Mouse (Mus musculus): Measurements from ENCODE around the gene Flvcr2. TPM values are rescaled to one million over a fixed set of nuclear protein-coding genes. Genes with fewer than 3 reads are reported as not detected.

The Flvcr2 gene
- polyA plus RNA-seq, 1 experiment from 2014 or later: 0.74 TPM

GRCm38 (mm10) chr12:85853836-85854235, 107.5 kb downstream of the Flvcr2 start:
- 86% methylated on average over 4 of the region's 4 CpGs for WGBS
- peaks cover 56% of the 10 kb centered on the region for H3K36me3 ChIP-seq (replicated peaks)
- no peak overlapping the region for H3K4me3 ChIP-seq
- no peaks in the 10 kb centered on the region for H3K27me3 ChIP-seq (replicated peaks; ENCODE audit: low read depth, poor library complexity, severe bottlenecking)
- no peaks in the 10 kb centered on the region for H3K4me1 ChIP-seq
- H3K9me3 ChIP-seq: no peaks in the 10 kb centered on the region
- no peak for DNase-seq (ENCODE audit: low spot score)
- no peak overlapping the region for H3K27ac ChIP-seq (replicated peaks)

- DNase-seq (ENCODE audit: low spot score): no peak
- Histone ChIP-seq H3K27me3 (replicated peaks; ENCODE audit: low read depth, poor library complexity, severe bottlenecking) (no peaks in the 10 kb centered on the region), H3K9me3 (no peaks in the 10 kb centered on the region), H3K36me3 (replicated peaks) (peaks cover 53% of the 10 kb centered on the region), H3K4me1 (no peaks in the 10 kb centered on the region), H3K4me3 (no peak overlapping the region), H3K27ac (replicated peaks) (no peak overlapping the region)
- WGBS: 91% methylated on average over 1 of the region's 1 CpGs
Measured at GRCm38 (mm10) chr12:85854271-85854670, 107.9 kb downstream of the Flvcr2 start.

GRCm38 (mm10) chr12:85857300-85857699, 111.0 kb downstream of the Flvcr2 start:
- H3K36me3 ChIP-seq (replicated peaks): peaks cover 31% of the 10 kb centered on the region; the same call in 1 of the 2 replicates
- H3K27ac ChIP-seq (replicated peaks): no peak overlapping the region
- no peak overlapping the region for H3K4me3 ChIP-seq
- no peaks in the 10 kb centered on the region for H3K27me3 ChIP-seq (replicated peaks; ENCODE audit: low read depth, poor library complexity, severe bottlenecking)
- no peak for DNase-seq (ENCODE audit: low spot score)
- no peaks in the 10 kb centered on the region for H3K9me3 ChIP-seq
- 90% methylated on average over 7 of the region's 7 CpGs for WGBS
- no peaks in the 10 kb centered on the region for H3K4me1 ChIP-seq

GRCm38 (mm10) chr12:85859111-85859510, 112.8 kb downstream of the Flvcr2 start:
- H3K36me3 ChIP-seq (replicated peaks): peaks cover 28% of the 10 kb centered on the region
- DNase-seq (ENCODE audit: low spot score): no peak
- 85% methylated on average over 3 of the region's 3 CpGs for WGBS

GRCm38 (mm10) chr12:85859511-85860189, 113.3 kb downstream of the Flvcr2 start:
- no peaks in the 10 kb centered on the region for H3K4me1 ChIP-seq
- H3K36me3 ChIP-seq (replicated peaks): peaks cover 28% of the 10 kb centered on the region
- no peak overlapping the region for H3K27ac ChIP-seq (replicated peaks)
- WGBS: 68% methylated on average over 3 of the region's 3 CpGs
- H3K4me3 ChIP-seq: no peak overlapping the region
- DNase-seq (ENCODE audit: low spot score): no peak
- no peaks in the 10 kb centered on the region for H3K27me3 ChIP-seq (replicated peaks; ENCODE audit: low read depth, poor library complexity, severe bottlenecking)
- H3K9me3 ChIP-seq: no peaks in the 10 kb centered on the region

More at GRCm38 (mm10) chr12:85859111-85859510, 112.8 kb downstream of the Flvcr2 start:
- Histone ChIP-seq H3K4me1 (no peaks in the 10 kb centered on the region), H3K9me3 (no peaks in the 10 kb centered on the region), H3K27ac (replicated peaks) (no peak overlapping the region), H3K4me3 (no peak overlapping the region), H3K27me3 (replicated peaks; ENCODE audit: low read depth, poor library complexity, severe bottlenecking) (no peaks in the 10 kb centered on the region)

GRCm38 (mm10) chr12:85862514-85862913, 116.2 kb downstream of the Flvcr2 start:
- Histone ChIP-seq H3K4me3 (no peak overlapping the region), H3K36me3 (replicated peaks) (peaks cover 12% of the 10 kb centered on the region), H3K4me1 (no peaks in the 10 kb centered on the region), H3K9me3 (no peaks in the 10 kb centered on the region), H3K27ac (replicated peaks) (no peak overlapping the region; the same call in 1 of the 2 replicates), H3K27me3 (replicated peaks; ENCODE audit: low read depth, poor library complexity, severe bottlenecking) (no peaks in the 10 kb centered on the region)
- DNase-seq (ENCODE audit: low spot score): no peak
- WGBS: 36% methylated on average over 2 of the region's 2 CpGs

Small RNA genes within 50 kb of the gene (microRNA-seq; reads per million reads assigned to microRNA genes)
- not detected for gene Gm47285

Other genes with a start within 250 kb of the Flvcr2 start
- gene Jdp2, start 147.5 kb upstream of the Flvcr2 start, polyA plus RNA-seq (2016; fragmentation: Nextera tagmentation; extraction: Ambion mirVana): 0.15 and 0.48 TPM in 2 replicates
- 2.4 and 2.6 TPM in 2 replicates for gene Batf, start 59.9 kb upstream of the Flvcr2 start, polyA plus RNA-seq (2016; fragmentation: Nextera tagmentation; extraction: Ambion mirVana)
- 102 and 106 TPM in 2 replicates for gene Erg28, start 78.0 kb downstream of the Flvcr2 start, polyA plus RNA-seq (2016; fragmentation: Nextera tagmentation; extraction: Ambion mirVana)
- gene Ttll5, start 78.1 kb downstream of the Flvcr2 start, polyA plus RNA-seq (2016; fragmentation: Nextera tagmentation; extraction: Ambion mirVana): 17.0 and 19.5 TPM in 2 replicates

Measured in embryonic facial prominence, embryonic 10.5 days (tissue).